Mouse (Mus musculus) layer of hippocampus, adult 6 months (tissue): ENCODE data around the gene Gabbr1. TPM values are rescaled to one million over a fixed set of nuclear protein-coding genes. Genes with fewer than 3 reads are reported as not detected.

Experiments
- long read RNA-seq, 2 experiments: library from polyadenylated mRNA; unstranded; transcript quantifications; one replicate each; pipeline ENCODE4 v2.0.0; 2019 to 2020
- polyA plus RNA-seq: library from polyadenylated mRNA; unstranded; fragments of <200 nt; fragmentation: Nextera tagmentation; gene quantifications from 2 replicates; pipeline ENCODE4 v1.2.3, GENCODE M21; 2021

The Gabbr1 gene
- 44.8 and 46.3 TPM in 2 replicates for polyA plus RNA-seq
- long read RNA-seq, experiment 1, full-length matches to known transcripts: 5 of 79 reads
- long read RNA-seq, experiment 1, partial matches to known transcripts: 64 of 79 reads
- long read RNA-seq, experiment 1, other reads (novel, unspliced or antisense): 10 of 79 reads
- long read RNA-seq, experiment 2, full-length matches to known transcripts: 42 of 116 reads
- long read RNA-seq, experiment 2, partial matches to known transcripts: 63 of 116 reads
- long read RNA-seq, experiment 2, other reads (novel, unspliced or antisense): 11 of 116 reads

GRCm38 (mm10) chr17:37045611-37046311, at the start of gene Gabbr1:
Gene Gabbr1 (plus strand): TSS chr17:37045966.

GRCm38 (mm10) chr17:37000863-37001262, 44.9 kb upstream of the Gabbr1 start, which contains the start of gene Zfp57:
Gene Zfp57 (plus strand): TSS chr17:37001163.

GRCm38 (mm10) chr17:37022628-37023576, 22.9 kb upstream of the Gabbr1 start, which contains the start of gene Mog:
Gene Mog (minus strand): TSS chr17:37023398.

GRCm38 (mm10) chr17:37088399-37088798, 42.6 kb downstream of the Gabbr1 start, which contains the start of gene Olfr90:
Gene Olfr90 (minus strand): TSS chr17:37088499.

GRCm38 (mm10) chr17:37098178-37098577, 52.4 kb downstream of the Gabbr1 start, which contains the start of gene Olfr91:
Gene Olfr91 (minus strand): TSS chr17:37098278.

GRCm38 (mm10) chr17:37119988-37120387, 74.2 kb downstream of the Gabbr1 start, which contains the start of gene Olfr92:
Gene Olfr92 (minus strand): TSS chr17:37120088.

Other genes starting within 250 kb of the Gabbr1 start
- not detected in 2 replicates for gene H2-M10.6, start 233.8 kb upstream of the Gabbr1 start, polyA plus RNA-seq
- 10.3 and 11.1 TPM in 2 replicates for gene Trim26, start 208.8 kb upstream of the Gabbr1 start, polyA plus RNA-seq
- gene Trim15, start 178.8 kb upstream of the Gabbr1 start, polyA plus RNA-seq: not detected in 2 replicates
- gene Trim10, start 176.4 kb upstream of the Gabbr1 start, polyA plus RNA-seq: not detected in 2 replicates
- not detected in 2 replicates for gene Trim40, start 155.8 kb upstream of the Gabbr1 start, polyA plus RNA-seq
- not detected in 2 replicates for gene Trim31, start 147.8 kb upstream of the Gabbr1 start, polyA plus RNA-seq
- gene Rnf39, start 103.0 kb upstream of the Gabbr1 start, polyA plus RNA-seq: 4.9 and 5.6 TPM in 2 replicates
- 207 and 224 TPM in 2 replicates for gene Ppp1r11, start 94.2 kb upstream of the Gabbr1 start, polyA plus RNA-seq
- 76.9 and 81.0 TPM in 2 replicates for gene Znrd1, start 87.4 kb upstream of the Gabbr1 start, polyA plus RNA-seq
- gene Znrd1as, start 87.4 kb upstream of the Gabbr1 start, polyA plus RNA-seq: 6.8 and 7.5 TPM in 2 replicates
- not detected in 2 replicates for gene 2410137M14Rik, start 64.7 kb upstream of the Gabbr1 start, polyA plus RNA-seq
- gene H2-M5, start 56.4 kb upstream of the Gabbr1 start, polyA plus RNA-seq: 0.15 TPM in 1 of 2 replicates, not detected in the other
- 0.85 and 1.7 TPM in 2 replicates for gene Zfp57, start 44.8 kb upstream of the Gabbr1 start, polyA plus RNA-seq
- gene Mog, start 22.6 kb upstream of the Gabbr1 start, polyA plus RNA-seq: 88.1 and 99.0 TPM in 2 replicates
- gene Olfr90, start 42.5 kb downstream of the Gabbr1 start, polyA plus RNA-seq: not detected in 2 replicates
- gene Olfr91, start 52.3 kb downstream of the Gabbr1 start, polyA plus RNA-seq: not detected in 2 replicates
- gene Olfr92, start 74.1 kb downstream of the Gabbr1 start, polyA plus RNA-seq: not detected in 2 replicates
- gene Olfr93, start 115.5 kb downstream of the Gabbr1 start, polyA plus RNA-seq: not detected in 2 replicates
- gene Ubd, start 147.9 kb downstream of the Gabbr1 start, polyA plus RNA-seq: not detected in 2 replicates
- gene Olfr94, start 155.0 kb downstream of the Gabbr1 start, polyA plus RNA-seq: not detected in 2 replicates
- gene Olfr95, start 167.2 kb downstream of the Gabbr1 start, polyA plus RNA-seq: not detected in 2 replicates
- not detected in 2 replicates for gene Olfr96, start 174.2 kb downstream of the Gabbr1 start, polyA plus RNA-seq
- gene Olfr97, start 191.4 kb downstream of the Gabbr1 start, polyA plus RNA-seq: not detected in 2 replicates
- not detected in 2 replicates for gene Olfr98, start 217.8 kb downstream of the Gabbr1 start, polyA plus RNA-seq
- 3.3 and 3.5 TPM in 2 replicates for gene H2-M3, start 224.3 kb downstream of the Gabbr1 start, polyA plus RNA-seq
- gene Olfr99, start 237.5 kb downstream of the Gabbr1 start, polyA plus RNA-seq: not detected in 2 replicates